Mouse (Mus musculus): ENCODE results near the gene Pex14. TPM values are rescaled to one million over a fixed set of nuclear protein-coding genes. Genes with fewer than 3 reads are reported as not detected.
A peak's percentile ranks its signal among the peaks of the same experiment; 100 is the strongest.
"Not testable (repeated sequence)": the region's sequence is repeated elsewhere in the genome, so short reads cannot be mapped to it uniquely, and the experiment has no call there.

Pex14 gene
- polyA plus RNA-seq, 1 experiment from 2014 or later: 49.4 TPM

- Histone ChIP-seq H3K27ac (no peak overlapping the region), H3K4me3 (no peak overlapping the region), H3K9me3 (replicated peaks) (no peaks in the 10 kb centered on the region), H3K4me1 (peaks cover 9% of the 10 kb centered on the region), H3K4me2 (replicated peaks) (no peak overlapping the region), H3K27me3 (no peaks in the 10 kb centered on the region), H3K36me3 (peaks cover 34% of the 10 kb centered on the region), H3K9ac (no peak overlapping the region)
- ATAC-seq (ENCODE audit: low FRiP score): no peak
- WGBS: 80% methylated on average over 21 of the region's 21 CpGs
Measured at GRCm38 (mm10) chr4:149131789-149132565, 32.3 kb upstream of the Pex14 start.

- Histone ChIP-seq H3K36me3 (peaks cover 34% of the 10 kb centered on the region), H3K9ac (no peak overlapping the region), H3K4me3 (no peak overlapping the region), H3K4me1 (peaks cover 1% of the 10 kb centered on the region; the same call in 1 of the 2 replicates), H3K27ac (no peak overlapping the region), H3K4me2 (replicated peaks) (no peak overlapping the region), H3K9me3 (replicated peaks) (no peaks in the 10 kb centered on the region), H3K27me3 (no peaks in the 10 kb centered on the region)
- WGBS: 87% methylated on average over 23 of the region's 23 CpGs
- no peak for ATAC-seq (ENCODE audit: low FRiP score)
Measured at GRCm38 (mm10) chr4:149131021-149131752, 31.5 kb upstream of the Pex14 start.

GRCm38 (mm10) chr4:149128467-149128866 is 28.8 kb upstream of the Pex14 start:
- Histone ChIP-seq H3K9me3 (replicated peaks) (no peaks in the 10 kb centered on the region), H3K36me3 (peaks cover 34% of the 10 kb centered on the region), H3K4me2 (replicated peaks) (no peak overlapping the region), H3K27me3 (no peaks in the 10 kb centered on the region), H3K4me3 (no peak overlapping the region), H3K4me1 (no peaks in the 10 kb centered on the region), H3K9ac (no peak overlapping the region), H3K27ac (no peak overlapping the region)
- no peak for ATAC-seq (ENCODE audit: low FRiP score)
- WGBS: 79% methylated on average over 18 of the region's 18 CpGs

GRCm38 (mm10) chr4:149126663-149127062 is 27.0 kb upstream of the Pex14 start, which contains the start of gene Cort:
Cort (minus strand) TSS chr4:149126763.
- Histone ChIP-seq H3K27ac (no peak within 1 kb of the TSS), H3K4me2 (replicated peaks) (no peak within 1 kb of the TSS), H3K4me3 (no peak within 1 kb of the TSS), H3K36me3 (peaks cover 32% of the 10 kb centered on the region), H3K9me3 (replicated peaks) (no peaks in the 10 kb centered on the region), H3K27me3 (no peaks in the 10 kb centered on the region), H3K9ac (no peak within 1 kb of the TSS), H3K4me1 (no peaks in the 10 kb centered on the region)
- no peak for ATAC-seq (ENCODE audit: low FRiP score)
- WGBS: 92% methylated on average over 11 of the region's 11 CpGs

- no peak for ATAC-seq (ENCODE audit: low FRiP score)
- no peaks in the 10 kb centered on the region for H3K4me1 ChIP-seq
- no peak overlapping the region for H3K27ac ChIP-seq
- no peaks in the 10 kb centered on the region for H3K27me3 ChIP-seq
- H3K4me3 ChIP-seq: no peak overlapping the region
- H3K4me2 ChIP-seq (replicated peaks): no peak overlapping the region
- 78% methylated on average over 6 of the region's 6 CpGs for WGBS
- H3K9ac ChIP-seq: no peak overlapping the region
- H3K9me3 ChIP-seq (replicated peaks): no peaks in the 10 kb centered on the region
- H3K36me3 ChIP-seq: peaks cover 34% of the 10 kb centered on the region
Measured at GRCm38 (mm10) chr4:149126115-149126509, 26.4 kb upstream of the Pex14 start.

GRCm38 (mm10) chr4:149125341-149126114 is 25.9 kb upstream of the Pex14 start:
- no peak overlapping the region for H3K9ac ChIP-seq
- WGBS: 36% methylated on average over 11 of the region's 11 CpGs
- H3K9me3 ChIP-seq (replicated peaks): no peaks in the 10 kb centered on the region
- H3K36me3 ChIP-seq: peaks cover 32% of the 10 kb centered on the region
- H3K27me3 ChIP-seq: no peaks in the 10 kb centered on the region
- H3K27ac ChIP-seq: no peak overlapping the region
- no peak overlapping the region for H3K4me3 ChIP-seq
- no peaks in the 10 kb centered on the region for H3K4me1 ChIP-seq
- ATAC-seq (ENCODE audit: low FRiP score): no peak
- H3K4me2 ChIP-seq (replicated peaks): no peak overlapping the region

GRCm38 (mm10) chr4:149123432-149123831 is 23.8 kb upstream of the Pex14 start:
- no peak overlapping the region for H3K27ac ChIP-seq
- no peaks in the 10 kb centered on the region for H3K4me1 ChIP-seq
- H3K36me3 ChIP-seq: peaks cover 31% of the 10 kb centered on the region
- 75% methylated on average over 5 of the region's 5 CpGs for WGBS
- H3K27me3 ChIP-seq: no peaks in the 10 kb centered on the region
- H3K4me3 ChIP-seq: no peak overlapping the region
- ATAC-seq (ENCODE audit: low FRiP score): no peak
- H3K9ac ChIP-seq: no peak overlapping the region
- H3K9me3 ChIP-seq (replicated peaks): no peaks in the 10 kb centered on the region
- no peak overlapping the region for H3K4me2 ChIP-seq (replicated peaks)

- not testable (repeated sequence) for H3K9ac ChIP-seq; H3K4me3 ChIP-seq; H3K4me1 ChIP-seq; H3K4me2 ChIP-seq (replicated peaks); H3K27ac ChIP-seq; ATAC-seq (ENCODE audit: low FRiP score); H3K9me3 ChIP-seq (replicated peaks); H3K27me3 ChIP-seq
- WGBS: 85% methylated on average over 12 of the region's 12 CpGs
- peaks cover 31% of the 10 kb centered on the region for H3K36me3 ChIP-seq
Measured at GRCm38 (mm10) chr4:149119978-149120562, 20.4 kb upstream of the Pex14 start.

GRCm38 (mm10) chr4:149103875-149104561 is 4.3 kb upstream of the Pex14 start, which contains the start of gene Dffa:
Dffa (plus strand) TSS chr4:149104146.
- ATAC-seq (ENCODE audit: low FRiP score): peak; percentile 87
- H3K9me3 ChIP-seq (replicated peaks): no peaks in the 10 kb centered on the region
- H3K27ac ChIP-seq: no peak within 1 kb of the TSS
- H3K9ac ChIP-seq: peak within 1 kb of the TSS; percentile 90
- peaks cover 10% of the 10 kb centered on the region for H3K4me1 ChIP-seq
- WGBS: under 1% methylated on average over 35 of the region's 35 CpGs
- no peaks in the 10 kb centered on the region for H3K27me3 ChIP-seq
- H3K4me3 ChIP-seq: peak within 1 kb of the TSS; percentile 82
- H3K36me3 ChIP-seq: peaks cover 28% of the 10 kb centered on the region
- H3K4me2 ChIP-seq (replicated peaks): peak within 1 kb of the TSS; percentile 91

GRCm38 (mm10) chr4:149101456-149101855 is 1.8 kb upstream of the Pex14 start:
- Histone ChIP-seq H3K4me3 (no peak overlapping the region), H3K36me3 (peaks cover 4% of the 10 kb centered on the region), H3K27me3 (no peaks in the 10 kb centered on the region), H3K4me2 (replicated peaks) (no peak overlapping the region), H3K9me3 (replicated peaks) (no peaks in the 10 kb centered on the region), H3K27ac (no peak overlapping the region), H3K9ac (no peak overlapping the region), H3K4me1 (peaks cover 23% of the 10 kb centered on the region)
- WGBS: 80% methylated on average over 3 of the region's 3 CpGs
- no peak for ATAC-seq (ENCODE audit: low FRiP score)

- 87% methylated on average over 12 of the region's 12 CpGs for WGBS
- peaks cover 23% of the 10 kb centered on the region for H3K4me1 ChIP-seq
- H3K9me3 ChIP-seq (replicated peaks); H3K4me3 ChIP-seq; H3K4me2 ChIP-seq (replicated peaks); H3K27me3 ChIP-seq; H3K36me3 ChIP-seq; ATAC-seq (ENCODE audit: low FRiP score); H3K27ac ChIP-seq; H3K9ac ChIP-seq: not testable (repeated sequence)
Measured at GRCm38 (mm10) chr4:149100449-149100848, 773 bp upstream of the Pex14 start.

Data from hindbrain, embryonic 12.5 days (tissue).